Mouse (Mus musculus) limb, embryonic 14.5 days (tissue): ENCODE results near the gene Trpm3. TPM values are rescaled to one million over a fixed set of nuclear protein-coding genes. Genes with fewer than 3 reads are reported as not detected.

ENCODE experiments used
- ATAC-seq: fragments of 200-750 bp; cut with Nextera tagmentation; 2 replicates; pipeline ENCODE4 v1.8.0; 2017; ENCODE audit warnings: low read depth, moderate number of reproducible peaks, moderate TSS enrichment; ENCODE audit not compliant: low FRiP score
- DNase-seq: peaks from one replicate; pipeline ENCODE4 v3.0.0-alpha.2; 2015; ENCODE audit warnings: low spot score
- H3K27ac ChIP-seq: fragments of 300-500 bp; sonication (generic); replicated peaks from 2 replicates; pipeline ENCODE4 v1.5.1; 2014; ENCODE audit warnings: low read depth, mild to moderate bottlenecking, low read length, moderate library complexity, mixed read lengths
- H3K27me3 ChIP-seq: fragments of 300-500 bp; sonication (generic); 2 replicates; pipeline ENCODE4 v1.6.1; 2014; ENCODE audit warnings: low read length, mixed read lengths; ENCODE audit not compliant: control insufficient read depth, insufficient read depth
- H3K36me3 ChIP-seq: fragments of 300-500 bp; sonication (generic); 2 replicates; pipeline ENCODE4 v1.6.1; 2014; ENCODE audit warnings: mild to moderate bottlenecking, low read length, moderate library complexity, mixed read lengths; ENCODE audit not compliant: control insufficient read depth, insufficient read depth
- H3K4me1 ChIP-seq: fragments of 300-500 bp; sonication (generic); 2 replicates; pipeline ENCODE4 v1.6.1; 2014; ENCODE audit warnings: antibody characterized with exemption, low read length, mixed read lengths; ENCODE audit not compliant: control insufficient read depth, insufficient read depth
- H3K4me2 ChIP-seq: fragments of 300-500 bp; sonication (generic); replicated peaks from 2 replicates; pipeline ENCODE4 v1.6.1; 2014; ENCODE audit warnings: low read depth, mild to moderate bottlenecking, low read length, moderate library complexity; ENCODE audit not compliant: severe bottlenecking
- H3K4me3 ChIP-seq: fragments of 300-500 bp; sonication (generic); replicated peaks from 2 replicates; pipeline ENCODE4 v1.5.1; 2014; ENCODE audit warnings: low read length
- H3K9ac ChIP-seq: fragments of 300-500 bp; sonication (generic); 2 replicates; pipeline ENCODE4 v1.6.1; 2014; ENCODE audit warnings: mild to moderate bottlenecking, low read depth, low read length, moderate library complexity; ENCODE audit not compliant: severe bottlenecking
- H3K9me3 ChIP-seq: fragments of 300-500 bp; sonication (generic); 2 replicates; pipeline ENCODE4 v1.6.1; 2016; ENCODE audit warnings: low read length; ENCODE audit not compliant: control insufficient read depth
- POLR2A ChIP-seq: fragments of 200-500 bp; IDR thresholded peaks from 2 replicates; pipeline ENCODE4 v1.8.0; 2012; ENCODE audit warnings: inconsistent platforms, mild to moderate bottlenecking, moderate library complexity, borderline replicate concordance; ENCODE audit not compliant: insufficient read depth, insufficient read length; ENCODE audit errors: extremely low read depth
- WGBS: fragments of 180-500 bp; shearing (Covaris S2); extraction: QIAGEN DNeasy Blood & Tissue Kit; methylation state at CpG from one replicate; pipeline ENCODE4 v1.1.7; 2014; 5-methylcytosine and 5-hydroxymethylcytosine counted together
- polyA plus RNA-seq, 2 experiments: library from polyadenylated mRNA; depleted of rRNA in 1 of 2; stranded (reverse) in 1 of 2; unstranded in 1 of 2; fragments of >200 nt; fragmentation: Nextera tagmentation in 1 of 2; extraction: Ambion mirVana in 1 of 2; gene quantifications; 2 replicates each; pipeline versions ENCODE4 v1.2.1 to v1.2.3; 2012 to 2014

Trpm3 gene
- polyA plus RNA-seq, 2 experiments, result 3.7 to 4.1 TPM

GRCm38 (mm10) chr19:22705414-22705813 is 566.6 kb downstream of the Trpm3 start:
- TF ChIP-seq POLR2A, result no peak

GRCm38 (mm10) chr19:22719027-22719426 is 580.2 kb downstream of the Trpm3 start:
- 83% methylated on average over 2 of the region's 2 CpGs for WGBS
- no peak for ATAC-seq
- no peaks in the 10 kb centered on the region for H3K9me3 ChIP-seq
- H3K9ac ChIP-seq, result no peak overlapping the region
- no peak for TF ChIP-seq POLR2A
- no peaks in the 10 kb centered on the region for H3K27me3 ChIP-seq
- no peak overlapping the region for H3K4me2 ChIP-seq
- no peaks in the 10 kb centered on the region for H3K4me1 ChIP-seq
- no peak for DNase-seq
- no peak overlapping the region for H3K4me3 ChIP-seq
- H3K27ac ChIP-seq, result no peak overlapping the region
- H3K36me3 ChIP-seq, result no peaks in the 10 kb centered on the region

More at GRCm38 (mm10) chr19:22705414-22705813, 566.6 kb downstream of the Trpm3 start:
- H3K36me3 ChIP-seq, result no peaks in the 10 kb centered on the region
- no peak overlapping the region for H3K27ac ChIP-seq
- H3K9me3 ChIP-seq, result no peaks in the 10 kb centered on the region
- H3K9ac ChIP-seq, result no peak overlapping the region
- no peaks in the 10 kb centered on the region for H3K27me3 ChIP-seq
- H3K4me3 ChIP-seq, result no peak overlapping the region
- no peak for ATAC-seq
- H3K4me2 ChIP-seq, result no peak overlapping the region
- H3K4me1 ChIP-seq, result peaks cover 7% of the 10 kb centered on the region; the same call in 1 of the 2 replicates
- DNase-seq, result no peak

GRCm38 (mm10) chr19:22729846-22730245 is 591.0 kb downstream of the Trpm3 start:
- TF ChIP-seq POLR2A, result no peak
- Histone ChIP-seq H3K4me2 (no peak overlapping the region), H3K27me3 (no peaks in the 10 kb centered on the region), H3K9me3 (no peaks in the 10 kb centered on the region), H3K4me1 (0 out of 2 replicates have a peak, but pooled peaks cover 2% of the 10 kb centered on the region), H3K27ac (no peak overlapping the region), H3K9ac (no peak overlapping the region), H3K4me3 (no peak overlapping the region), H3K36me3 (no peaks in the 10 kb centered on the region)
- ATAC-seq (no peak), DNase-seq (peak; percentile 26)
- WGBS, result 39% methylated on average over 2 of the region's 2 CpGs

GRCm38 (mm10) chr19:22730971-22731370 is 592.1 kb downstream of the Trpm3 start:
- no peak overlapping the region for H3K4me3 ChIP-seq
- H3K27me3 ChIP-seq, result no peaks in the 10 kb centered on the region
- H3K4me2 ChIP-seq, result no peak overlapping the region
- H3K9ac ChIP-seq, result no peak overlapping the region
- H3K36me3 ChIP-seq, result no peaks in the 10 kb centered on the region
- DNase-seq (no peak), ATAC-seq (no peak)
- no peak overlapping the region for H3K27ac ChIP-seq
- no peak for TF ChIP-seq POLR2A
- 0 out of 2 replicates have a peak, but pooled peaks cover 2% of the 10 kb centered on the region for H3K4me1 ChIP-seq
- H3K9me3 ChIP-seq, result no peaks in the 10 kb centered on the region

- no peaks in the 10 kb centered on the region for H3K36me3 ChIP-seq
- no peak for TF ChIP-seq POLR2A
Observed at GRCm38 (mm10) chr19:22736870-22737269, 598.0 kb downstream of the Trpm3 start.

GRCm38 (mm10) chr19:22739240-22739639 is 600.4 kb downstream of the Trpm3 start:
- ATAC-seq (no peak), DNase-seq (no peak)
- Histone ChIP-seq H3K36me3 (no peaks in the 10 kb centered on the region), H3K4me1 (no peaks in the 10 kb centered on the region), H3K9ac (no peak overlapping the region), H3K4me3 (no peak overlapping the region), H3K27ac (no peak overlapping the region), H3K27me3 (no peaks in the 10 kb centered on the region), H3K4me2 (no peak overlapping the region), H3K9me3 (no peaks in the 10 kb centered on the region)
- WGBS, result 62% methylated on average over 3 of the region's 3 CpGs
- TF ChIP-seq POLR2A, result no peak

More at GRCm38 (mm10) chr19:22736870-22737269, 598.0 kb downstream of the Trpm3 start:
- no peaks in the 10 kb centered on the region for H3K9me3 ChIP-seq
- H3K4me2 ChIP-seq, result no peak overlapping the region
- DNase-seq (no peak), ATAC-seq (no peak)
- no peak overlapping the region for H3K27ac ChIP-seq
- no peaks in the 10 kb centered on the region for H3K27me3 ChIP-seq
- H3K4me3 ChIP-seq, result no peak overlapping the region
- 66% methylated on average over 2 of the region's 2 CpGs for WGBS
- H3K9ac ChIP-seq, result no peak overlapping the region
- H3K4me1 ChIP-seq, result no peaks in the 10 kb centered on the region
